Mouse (Mus musculus) limb, embryonic 10.5 days (tissue): ENCODE data around the gene D630045J12Rik. TPM values are rescaled to one million over a fixed set of nuclear protein-coding genes. Genes with fewer than 3 reads are reported as not detected.

Experiments
- DNase-seq: peaks from one replicate; pipeline ENCODE4 v3.0.0-alpha.2; 2017; ENCODE audit warnings: low spot score
- H3K27ac ChIP-seq: fragments of 300-500 bp; sonication (generic); 2 replicates; pipeline ENCODE4 v1.5.1; 2016; ENCODE audit warnings: mild to moderate bottlenecking
- H3K27me3 ChIP-seq: fragments of 300-500 bp; sonication (generic); 2 replicates; pipeline ENCODE4 v1.6.1; 2016; ENCODE audit warnings: low read depth, mild to moderate bottlenecking; ENCODE audit not compliant: poor library complexity, severe bottlenecking
- H3K36me3 ChIP-seq: fragments of 300-500 bp; sonication (generic); 2 replicates; pipeline ENCODE4 v1.6.1; 2016; ENCODE audit warnings: mild to moderate bottlenecking, moderate library complexity
- H3K4me1 ChIP-seq: fragments of 300-500 bp; sonication (generic); 2 replicates; pipeline ENCODE4 v1.6.1; 2016
- H3K4me3 ChIP-seq: fragments of 300-500 bp; sonication (generic); 2 replicates; pipeline ENCODE4 v1.5.1; 2016; ENCODE audit warnings: mild to moderate bottlenecking, moderate library complexity
- H3K9me3 ChIP-seq: fragments of 300-500 bp; sonication (generic); replicated peaks from 2 replicates; pipeline ENCODE4 v1.6.1; 2016; ENCODE audit warnings: mild to moderate bottlenecking
- WGBS: fragments of 180-500 bp; shearing (Covaris S2); methylation state at CpG from one replicate; pipeline ENCODE4 v1.1.7; 2016; 5-methylcytosine and 5-hydroxymethylcytosine counted together
- polyA plus RNA-seq: library from polyadenylated mRNA; unstranded; fragments of >200 nt; fragmentation: Nextera tagmentation; extraction: Ambion mirVana; gene quantifications from 2 replicates; pipeline ENCODE4 v1.2.1, GENCODE M21; 2016

Gene D630045J12Rik
- polyA plus RNA-seq, 1 experiment from 2014 or later: 8.5 TPM

GRCm38 (mm10) chr6:38256793-38257192 is 3.0 kb upstream of the D630045J12Rik start:
- no peaks in the 10 kb centered on the region for H3K9me3 ChIP-seq
- no peak overlapping the region for H3K4me3 ChIP-seq
- DNase-seq: no peak
- WGBS: 91% methylated on average over 4 of the region's 4 CpGs
- peaks cover 28% of the 10 kb centered on the region for H3K4me1 ChIP-seq
- H3K27ac ChIP-seq: no peak overlapping the region
- H3K27me3 ChIP-seq: no peaks in the 10 kb centered on the region
- no peaks in the 10 kb centered on the region for H3K36me3 ChIP-seq

- 77% methylated on average over 2 of the region's 2 CpGs for WGBS
Observed at GRCm38 (mm10) chr6:38255794-38256193, 2.0 kb upstream of the D630045J12Rik start.

GRCm38 (mm10) chr6:38252766-38253735 is 758 bp downstream of the D630045J12Rik start:
- H3K4me3 ChIP-seq: peak overlapping the region; percentile 92
- peaks cover 40% of the 10 kb centered on the region for H3K4me1 ChIP-seq
- no peaks in the 10 kb centered on the region for H3K36me3 ChIP-seq
- H3K27me3 ChIP-seq: no peaks in the 10 kb centered on the region
- no peaks in the 10 kb centered on the region for H3K9me3 ChIP-seq
- DNase-seq: peak; percentile 63
- H3K27ac ChIP-seq: peak overlapping the region; percentile 97
- 7% methylated on average over 19 of the region's 19 CpGs for whole genome bisulfite sequencing

More at GRCm38 (mm10) chr6:38255794-38256193, 2.0 kb upstream of the D630045J12Rik start:
- H3K4me3 ChIP-seq: no peak overlapping the region
- H3K9me3 ChIP-seq: no peaks in the 10 kb centered on the region
- no peak for DNase-seq
- H3K4me1 ChIP-seq: peaks cover 35% of the 10 kb centered on the region
- no peaks in the 10 kb centered on the region for H3K36me3 ChIP-seq
- H3K27ac ChIP-seq: no peak overlapping the region
- H3K27me3 ChIP-seq: no peaks in the 10 kb centered on the region

- Histone ChIP-seq H3K4me1 (peaks cover 35% of the 10 kb centered on the region), H3K27ac (peak overlapping the region; percentile 97), H3K27me3 (no peaks in the 10 kb centered on the region), H3K4me3 (peak overlapping the region; percentile 92), H3K36me3 (no peaks in the 10 kb centered on the region), H3K9me3 (no peaks in the 10 kb centered on the region)
- DNase-seq: peak; percentile 36
- 61% methylated on average over 10 of the region's 10 CpGs for WGBS
Observed at GRCm38 (mm10) chr6:38252139-38252538, 1.7 kb downstream of the D630045J12Rik start.

GRCm38 (mm10) chr6:38251464-38251863 is 2.3 kb downstream of the D630045J12Rik start:
- no peak overlapping the region for H3K27ac ChIP-seq
- WGBS: 46% methylated on average over 4 of the region's 4 CpGs
- no peak overlapping the region for H3K4me3 ChIP-seq
- peaks cover 35% of the 10 kb centered on the region for H3K4me1 ChIP-seq
- no peaks in the 10 kb centered on the region for H3K9me3 ChIP-seq
- H3K27me3 ChIP-seq: no peaks in the 10 kb centered on the region
- H3K36me3 ChIP-seq: no peaks in the 10 kb centered on the region
- DNase-seq: no peak

- peaks cover 24% of the 10 kb centered on the region for H3K4me1 ChIP-seq
Observed at GRCm38 (mm10) chr6:38247362-38247761, 6.4 kb downstream of the D630045J12Rik start.

GRCm38 (mm10) chr6:38244806-38245205 is 9.0 kb downstream of the D630045J12Rik start:
- no peak for DNase-seq
- no peak overlapping the region for H3K27ac ChIP-seq
- H3K9me3 ChIP-seq: no peaks in the 10 kb centered on the region
- peaks cover 3% of the 10 kb centered on the region; the same call in 1 of the 2 replicates for H3K36me3 ChIP-seq
- H3K4me1 ChIP-seq: peaks cover 11% of the 10 kb centered on the region
- no peak overlapping the region for H3K4me3 ChIP-seq
- WGBS: 83% methylated on average over 3 of the region's 3 CpGs
- no peaks in the 10 kb centered on the region for H3K27me3 ChIP-seq

More at GRCm38 (mm10) chr6:38247362-38247761, 6.4 kb downstream of the D630045J12Rik start:
- DNase-seq: no peak
- no peak overlapping the region for H3K4me3 ChIP-seq
- H3K27ac ChIP-seq: no peak overlapping the region
- peaks cover 3% of the 10 kb centered on the region; the same call in 1 of the 2 replicates for H3K36me3 ChIP-seq
- H3K9me3 ChIP-seq: no peaks in the 10 kb centered on the region
- 94% methylated on average over 4 of the region's 4 CpGs for WGBS
- H3K27me3 ChIP-seq: no peaks in the 10 kb centered on the region

- no peak for DNase-seq
- 57% methylated on average over 3 of the region's 3 CpGs for WGBS
- Histone ChIP-seq H3K4me3 (no peak overlapping the region), H3K9me3 (no peaks in the 10 kb centered on the region), H3K27ac (no peak overlapping the region), H3K27me3 (no peaks in the 10 kb centered on the region), H3K36me3 (peaks cover 3% of the 10 kb centered on the region; the same call in 1 of the 2 replicates), H3K4me1 (peaks cover 6% of the 10 kb centered on the region)
Observed at GRCm38 (mm10) chr6:38244167-38244566, 9.6 kb downstream of the D630045J12Rik start.

GRCm38 (mm10) chr6:38242833-38243232 is 11.0 kb downstream of the D630045J12Rik start:
- peaks cover 3% of the 10 kb centered on the region; the same call in 1 of the 2 replicates for H3K36me3 ChIP-seq
- H3K4me3 ChIP-seq: no peak overlapping the region
- H3K27me3 ChIP-seq: no peaks in the 10 kb centered on the region
- no peak for DNase-seq
- H3K4me1 ChIP-seq: peaks cover 6% of the 10 kb centered on the region; the same call in 1 of the 2 replicates
- no peaks in the 10 kb centered on the region for H3K9me3 ChIP-seq
- no peak overlapping the region for H3K27ac ChIP-seq
- 91% methylated on average over 5 of the region's 5 CpGs for WGBS

- H3K27me3 ChIP-seq: no peaks in the 10 kb centered on the region
- H3K4me3 ChIP-seq: no peak overlapping the region
- H3K9me3 ChIP-seq: no peaks in the 10 kb centered on the region
- H3K4me1 ChIP-seq: peaks cover 6% of the 10 kb centered on the region; the same call in 1 of the 2 replicates
- no peak overlapping the region for H3K27ac ChIP-seq
- H3K36me3 ChIP-seq: peaks cover 3% of the 10 kb centered on the region; the same call in 1 of the 2 replicates
- DNase-seq: no peak
- 90% methylated on average over 8 of the region's 8 CpGs for WGBS
Observed at GRCm38 (mm10) chr6:38242295-38242830, 11.4 kb downstream of the D630045J12Rik start.

GRCm38 (mm10) chr6:38241508-38241907 is 12.3 kb downstream of the D630045J12Rik start:
- DNase-seq: no peak
- H3K9me3 ChIP-seq: no peaks in the 10 kb centered on the region
- WGBS: 89% methylated on average over 4 of the region's 4 CpGs
- H3K27ac ChIP-seq: no peak overlapping the region
- H3K27me3 ChIP-seq: no peaks in the 10 kb centered on the region
- H3K4me1 ChIP-seq: peaks cover 6% of the 10 kb centered on the region; the same call in 1 of the 2 replicates
- H3K4me3 ChIP-seq: no peak overlapping the region
- peaks cover 3% of the 10 kb centered on the region; the same call in 1 of the 2 replicates for H3K36me3 ChIP-seq

GRCm38 (mm10) chr6:38240618-38241017 is 13.2 kb downstream of the D630045J12Rik start:
- no peaks in the 10 kb centered on the region for H3K27me3 ChIP-seq
- peaks cover 3% of the 10 kb centered on the region; the same call in 1 of the 2 replicates for H3K36me3 ChIP-seq
- DNase-seq: no peak
- no peaks in the 10 kb centered on the region for H3K9me3 ChIP-seq
- no peak overlapping the region for H3K4me3 ChIP-seq
- peaks cover under 1% of the 10 kb centered on the region; the same call in 1 of the 2 replicates for H3K4me1 ChIP-seq
- WGBS: 93% methylated on average over 5 of the region's 5 CpGs
- H3K27ac ChIP-seq: no peak overlapping the region

- H3K4me1 ChIP-seq: peaks cover under 1% of the 10 kb centered on the region; the same call in 1 of the 2 replicates
- 88% methylated on average over 4 of the region's 4 CpGs for WGBS
- H3K27me3 ChIP-seq: no peaks in the 10 kb centered on the region
- no peak overlapping the region for H3K27ac ChIP-seq
- no peak overlapping the region for H3K4me3 ChIP-seq
- no peak for DNase-seq
- no peaks in the 10 kb centered on the region; the same call in 1 of the 2 replicates for H3K36me3 ChIP-seq
- no peaks in the 10 kb centered on the region for H3K9me3 ChIP-seq
Observed at GRCm38 (mm10) chr6:38238382-38238781, 15.4 kb downstream of the D630045J12Rik start.
